Mouse (Mus musculus) hindbrain, postnatal 0 days (tissue): ENCODE results near the gene Slc38a6. TPM values are rescaled to one million over a fixed set of nuclear protein-coding genes. Genes with fewer than 3 reads are reported as not detected.

Experiments
- ATAC-seq: fragments of 200-750 bp; cut with Nextera tagmentation; 2 replicates; pipeline ENCODE4 v1.8.0; 2017; ENCODE audit warnings: mild to moderate bottlenecking, moderate TSS enrichment, moderate library complexity
- DNase-seq: peaks from one replicate; pipeline ENCODE4 v3.0.0-alpha.2; 2015; ENCODE audit warnings: low spot score
- H3K27ac ChIP-seq: fragments of 300-500 bp; sonication (generic); 2 replicates; pipeline ENCODE4 v1.5.1; 2014; ENCODE audit warnings: mild to moderate bottlenecking
- H3K27me3 ChIP-seq: fragments of 300-500 bp; sonication (generic); 2 replicates; pipeline ENCODE4 v1.6.1; 2014; ENCODE audit warnings: low read length, mixed read lengths; ENCODE audit not compliant: insufficient read depth
- H3K36me3 ChIP-seq: fragments of 300-500 bp; sonication (generic); 2 replicates; pipeline ENCODE4 v1.6.1; 2014; ENCODE audit warnings: low read length, mixed read lengths; ENCODE audit not compliant: insufficient read depth
- H3K4me1 ChIP-seq: fragments of 300-500 bp; sonication (generic); 2 replicates; pipeline ENCODE4 v1.6.1; 2014; ENCODE audit warnings: antibody characterized with exemption, low read length, mixed read lengths; ENCODE audit not compliant: insufficient read depth
- H3K4me2 ChIP-seq: fragments of 300-500 bp; sonication (generic); 2 replicates; pipeline ENCODE4 v1.6.1; 2014; ENCODE audit warnings: low read depth, mild to moderate bottlenecking, low read length, moderate library complexity, mixed read lengths
- H3K4me3 ChIP-seq: fragments of 300-500 bp; sonication (generic); 2 replicates; pipeline ENCODE4 v1.5.1; 2014; ENCODE audit warnings: low read length
- H3K9ac ChIP-seq: fragments of 300-500 bp; sonication (generic); replicated peaks from 2 replicates; pipeline ENCODE4 v1.6.1; 2014; ENCODE audit warnings: mild to moderate bottlenecking, low read length, moderate library complexity, mixed read lengths
- H3K9me3 ChIP-seq: fragments of 300-500 bp; sonication (generic); 2 replicates; pipeline ENCODE4 v1.6.1; 2016; ENCODE audit warnings: low read length, mixed read lengths
- CTCF ChIP-seq: IDR thresholded peaks from 2 replicates; pipeline ENCODE4 v1.5.1; 2016; ENCODE audit warnings: antibody characterized with exemption, control low read depth, low read depth
- WGBS: fragments of 180-500 bp; shearing (Covaris S2); extraction: QIAGEN DNeasy Blood & Tissue Kit; methylation state at CpG from one replicate; pipeline ENCODE4 v1.1.7; 2014; 5-methylcytosine and 5-hydroxymethylcytosine counted together
- polyA plus RNA-seq: library from polyadenylated mRNA; unstranded; fragments of >200 nt; fragmentation: Nextera tagmentation; extraction: Ambion mirVana; gene quantifications from 2 replicates; pipeline ENCODE4 v1.2.1, GENCODE M21; 2015
- total RNA-seq: library from RNA; depleted of rRNA; stranded (reverse); fragments of >200 nt; gene quantifications from 2 replicates; pipeline ENCODE4 v1.2.3, GENCODE M21; 2014

The Slc38a6 gene
- total and polyA plus RNA-seq, 2 experiments from 2014 or later, result 6.4 to 45.4 TPM

DNA sequence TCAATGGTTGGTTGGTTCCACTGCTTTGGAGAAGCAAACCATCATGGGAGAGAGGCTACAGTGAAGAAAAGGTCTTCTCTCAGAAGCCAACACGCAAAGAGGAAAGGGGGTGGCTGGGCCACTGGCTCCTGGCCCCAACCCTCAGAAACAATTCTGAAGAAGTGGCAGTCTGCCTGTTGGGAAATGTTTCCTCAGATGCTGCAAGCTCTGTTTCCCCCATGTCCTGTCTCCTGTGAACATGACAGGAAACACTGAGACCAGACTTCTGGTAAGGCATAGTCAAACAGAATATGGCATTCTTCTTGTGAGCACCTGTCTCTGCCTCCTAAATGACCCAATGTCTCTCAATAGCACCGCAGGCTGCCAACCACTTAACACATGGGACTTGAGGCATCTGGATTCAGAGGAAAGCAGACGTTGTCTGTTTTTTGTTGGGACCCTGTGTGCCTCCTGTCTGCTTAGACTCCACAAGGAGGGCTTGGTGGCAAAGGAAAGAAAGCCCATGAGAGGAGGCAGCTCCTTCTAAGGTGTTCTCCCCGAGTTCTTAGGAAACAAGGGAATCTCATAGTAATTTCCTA lies 83.9 kb downstream of the Slc38a6 start:
- TF ChIP-seq CTCF, result no peak
- Histone ChIP-seq H3K27me3 (no peaks in the 10 kb centered on the region), H3K9me3 (no peaks in the 10 kb centered on the region), H3K36me3 (no peaks in the 10 kb centered on the region), H3K4me3 (no peak overlapping the region), H3K4me2 (no peak overlapping the region), H3K4me1 (0 out of 2 replicates have a peak, but pooled peaks cover 5% of the 10 kb centered on the region), H3K9ac (no peak overlapping the region), H3K27ac (no peak overlapping the region)
- ATAC-seq (no peak), DNase-seq (no peak)
- WGBS, result 60% methylated on average over 4 of the region's 4 CpGs

DNA sequence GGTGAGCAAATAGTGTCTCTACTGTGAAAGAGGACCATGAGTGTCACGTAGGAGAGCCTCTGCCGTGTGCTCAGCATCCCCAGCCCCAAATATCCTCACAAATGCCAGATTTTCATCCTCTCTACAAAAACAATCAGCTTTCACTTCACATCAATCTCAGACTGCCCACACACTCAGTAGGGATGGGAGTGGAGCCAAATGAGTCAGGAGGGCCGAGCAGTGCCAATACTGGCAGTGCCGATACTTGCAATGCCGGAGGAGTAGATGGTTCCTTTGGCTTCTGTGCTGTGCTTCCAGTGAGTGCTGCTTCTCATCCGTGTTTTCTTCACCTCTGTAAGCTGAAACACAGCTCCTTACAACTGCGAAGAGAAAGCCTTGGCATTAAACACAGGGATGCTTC lies 84.6 kb downstream of the Slc38a6 start:
- WGBS, result 45% methylated on average over 7 of the region's 7 CpGs

DNA sequence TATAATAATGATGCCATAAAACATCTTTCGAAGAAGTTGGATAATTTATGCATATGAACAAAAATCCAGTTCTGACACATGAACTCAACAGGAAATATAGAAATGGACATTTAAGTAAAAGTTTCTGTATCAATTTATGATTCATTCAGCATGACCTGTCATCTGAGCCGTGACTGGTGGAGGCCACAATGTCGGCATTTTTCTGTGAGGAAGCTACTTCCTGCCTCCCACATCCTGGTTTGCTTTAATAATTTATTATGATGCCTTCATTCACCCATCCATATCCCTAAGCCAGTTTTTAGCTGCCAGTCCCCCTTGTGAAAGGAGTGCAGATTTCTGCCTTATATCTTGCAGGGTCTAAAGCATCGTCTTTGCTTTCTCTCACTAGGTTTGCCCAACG lies 91.4 kb downstream of the Slc38a6 start:
- Histone ChIP-seq H3K4me3 (no peak overlapping the region), H3K36me3 (no peaks in the 10 kb centered on the region), H3K4me1 (no peaks in the 10 kb centered on the region), H3K27ac (no peak overlapping the region), H3K9me3 (no peaks in the 10 kb centered on the region), H3K4me2 (no peak overlapping the region), H3K9ac (no peak overlapping the region), H3K27me3 (no peaks in the 10 kb centered on the region)
- TF ChIP-seq CTCF, result no peak
- DNase-seq (no peak), ATAC-seq (no peak)
- WGBS, result 87% methylated on average over 5 of the region's 5 CpGs

More for the DNA sequence above, 84.6 kb downstream of the Slc38a6 start:
- no peak for TF ChIP-seq CTCF
- Histone ChIP-seq H3K9ac (no peak overlapping the region), H3K4me1 (0 out of 2 replicates have a peak, but pooled peaks cover 5% of the 10 kb centered on the region), H3K9me3 (no peaks in the 10 kb centered on the region), H3K4me3 (no peak overlapping the region), H3K4me2 (no peak overlapping the region), H3K36me3 (no peaks in the 10 kb centered on the region), H3K27me3 (no peaks in the 10 kb centered on the region), H3K27ac (no peak overlapping the region)
- ATAC-seq (peak; percentile 80), DNase-seq (peak; percentile 81)

DNA sequence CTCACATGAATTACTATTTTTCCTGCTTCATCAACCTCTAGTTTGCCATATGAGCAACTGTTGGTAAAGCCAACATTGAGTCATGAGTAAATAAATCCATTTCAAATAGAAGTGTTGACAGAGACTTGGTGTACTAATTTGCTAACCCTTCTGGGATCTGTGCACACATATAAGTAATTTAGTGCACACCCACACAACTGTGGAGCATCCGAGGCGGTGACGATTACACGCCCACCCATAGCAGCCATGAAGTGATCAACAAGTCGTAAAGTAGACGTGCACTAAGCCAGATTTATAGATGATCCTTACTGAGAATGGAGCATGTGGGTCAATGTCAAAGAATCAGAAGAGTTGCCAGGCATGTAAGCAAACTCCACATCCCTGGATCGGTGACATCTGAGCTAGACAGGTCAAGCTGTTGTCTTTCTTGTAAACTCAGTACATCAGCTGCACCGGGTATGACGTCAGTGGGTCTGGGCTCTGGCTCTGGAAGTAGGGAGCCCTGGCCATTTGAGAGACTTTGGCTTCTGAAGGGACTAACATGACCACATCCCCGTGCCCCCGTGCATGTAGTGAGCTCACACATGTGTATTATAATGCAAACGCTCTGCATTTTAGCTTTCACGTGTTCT lies 92.3 kb downstream of the Slc38a6 start:
- Histone ChIP-seq H3K27ac (no peak overlapping the region), H3K9ac (no peak overlapping the region), H3K36me3 (no peaks in the 10 kb centered on the region), H3K9me3 (no peaks in the 10 kb centered on the region), H3K4me3 (no peak overlapping the region), H3K4me2 (no peak overlapping the region), H3K4me1 (no peaks in the 10 kb centered on the region; the same call in 1 of the 2 replicates), H3K27me3 (no peaks in the 10 kb centered on the region)
- WGBS, result 87% methylated on average over 13 of the region's 13 CpGs
- ATAC-seq, result no peak
- TF ChIP-seq CTCF, result no peak
- no peak for DNase-seq

DNA sequence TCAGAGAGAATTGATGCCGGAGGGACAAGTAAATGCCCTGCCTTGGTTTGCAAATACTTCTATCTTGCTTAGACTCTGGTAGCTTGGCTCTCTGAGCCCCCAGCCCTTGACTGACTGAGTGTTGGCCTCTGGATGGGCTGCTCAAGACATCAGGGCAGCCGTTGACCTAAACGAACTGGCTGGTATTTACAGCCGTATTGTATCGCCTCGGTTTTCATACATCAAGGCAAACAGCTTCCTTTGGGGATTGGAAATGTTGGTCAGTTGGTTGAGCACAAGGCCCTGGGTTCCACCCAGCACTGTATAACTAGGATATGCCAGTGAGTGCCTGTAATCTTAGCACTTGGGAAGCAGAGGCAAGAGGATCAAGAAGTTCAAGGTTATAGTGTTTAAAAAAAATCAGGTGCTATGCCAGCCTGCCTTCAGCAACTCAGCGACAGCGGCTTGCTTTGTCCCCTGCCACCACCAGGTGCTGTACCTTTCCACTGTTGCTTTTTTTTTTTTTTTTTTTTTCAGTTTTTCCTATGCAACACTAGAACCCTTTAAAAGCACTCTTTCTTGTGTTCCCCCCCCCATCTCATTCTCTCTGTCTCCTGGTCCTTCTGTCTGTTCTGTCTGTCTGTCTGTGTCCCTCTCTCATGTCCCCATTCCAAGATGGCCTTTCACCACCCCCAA lies 94.2 kb downstream of the Slc38a6 start:
- Histone ChIP-seq H3K27me3 (no peaks in the 10 kb centered on the region), H3K4me3 (no peak overlapping the region), H3K36me3 (no peaks in the 10 kb centered on the region), H3K27ac (no peak overlapping the region), H3K4me1 (no peaks in the 10 kb centered on the region; the same call in 1 of the 2 replicates), H3K9ac (no peak overlapping the region), H3K9me3 (no peaks in the 10 kb centered on the region), H3K4me2 (no peak overlapping the region)
- ATAC-seq (no peak), DNase-seq (no peak)
- no peak for TF ChIP-seq CTCF
- WGBS, result 85% methylated on average over 8 of the region's 8 CpGs

DNA sequence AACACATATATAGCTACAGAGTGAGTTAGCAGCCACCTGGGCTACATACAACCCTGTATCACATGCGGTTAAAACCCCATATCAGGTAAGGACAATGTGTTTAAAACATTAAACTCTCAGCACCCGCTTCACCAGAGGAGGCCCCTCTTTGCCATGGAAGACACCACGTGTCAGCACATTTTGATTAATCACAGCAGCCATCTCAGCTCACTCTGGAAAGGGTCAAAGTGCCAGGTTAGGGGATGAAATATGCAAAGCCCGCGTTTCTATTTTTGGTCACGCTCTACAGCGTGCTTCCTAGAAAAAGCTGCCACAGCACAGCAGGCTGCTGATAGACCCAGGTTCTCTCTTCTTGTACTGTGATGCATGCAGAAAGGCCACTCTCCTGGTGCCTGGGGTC lies 94.9 kb downstream of the Slc38a6 start:
- 46% methylated on average over 7 of the region's 7 CpGs for WGBS

More for the DNA sequence above, 94.9 kb downstream of the Slc38a6 start:
- ATAC-seq, result no peak
- Histone ChIP-seq H3K36me3 (no peaks in the 10 kb centered on the region), H3K4me3 (no peak overlapping the region), H3K9ac (no peak overlapping the region), H3K9me3 (no peaks in the 10 kb centered on the region), H3K4me2 (no peak overlapping the region), H3K4me1 (no peaks in the 10 kb centered on the region; the same call in 1 of the 2 replicates), H3K27ac (no peak overlapping the region), H3K27me3 (no peaks in the 10 kb centered on the region)
- DNase-seq, result no peak
- TF ChIP-seq CTCF, result no peak
